ENCODE assay signal across 30 mouse cellular contexts in the genomic region with DNA sequence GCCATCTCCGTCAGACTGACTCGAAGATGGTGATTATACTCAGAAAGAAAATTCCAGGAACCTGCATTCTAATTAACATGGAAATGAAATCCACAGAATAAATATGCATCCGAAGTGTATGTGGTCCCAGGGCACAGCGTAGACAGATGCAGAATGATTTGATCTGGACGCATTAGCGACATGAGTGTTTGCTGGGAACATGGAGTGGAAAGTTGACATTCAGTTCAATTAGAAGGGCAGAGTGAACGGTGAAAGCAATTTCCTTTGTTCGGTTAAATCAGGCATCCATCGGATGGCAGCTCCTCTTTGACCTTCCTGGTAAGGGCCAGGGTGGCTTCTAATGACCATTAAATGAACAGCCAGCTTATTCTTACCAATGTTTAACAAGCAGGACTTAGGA.
DNase-seq lines count a peak whose midpoint lies in the region; ATAC-seq and TF ChIP-seq lines count a peak whose summit lies in the region.
"Had no signal": no experiment of that assay in that cellular context is flagged by ENCODE, and none has a peak within 500 bp of the region (broad histone marks: within the 10 kb centered on the region; RNA-seq: fewer than 3 reads in every experiment).

No protein-coding gene starts in this region.

- no peak overlapping the region for H3K9ac ChIP-seq in forebrain, embryonic 14.5 days (ENCODE audit: low read length)
- H3K9ac ChIP-seq in forebrain, embryonic 15.5 days (replicated peaks) = no peak overlapping the region
- H3K9ac ChIP-seq in midbrain, embryonic 12.5 days (replicated peaks) = no peak overlapping the region
- H3K9ac ChIP-seq in midbrain, postnatal 0 days (replicated peaks; ENCODE audit: low read length, poor library complexity, severe bottlenecking) = no peak overlapping the region
- H3K9ac ChIP-seq in midbrain, embryonic 15.5 days = no peak overlapping the region
- H3K9ac ChIP-seq: embryonic facial prominence, embryonic 12.5 days; heart, embryonic 15.5 days; kidney, embryonic 15.5 days; limb, embryonic 12.5 days; liver, embryonic 15.5 days; lung, embryonic 14.5 days; neural tube, embryonic 12.5 days had no signal

- H3K27me3 ChIP-seq in forebrain, embryonic 14.5 days (replicated peaks; ENCODE audit: control insufficient read depth, insufficient read depth, low read length) = no peaks in the 10 kb centered on the region
- no peaks in the 10 kb centered on the region for H3K27me3 ChIP-seq in forebrain, embryonic 15.5 days
- H3K27me3 ChIP-seq in midbrain, embryonic 12.5 days = no peaks in the 10 kb centered on the region
- no peaks in the 10 kb centered on the region for H3K27me3 ChIP-seq in midbrain, postnatal 0 days (ENCODE audit: insufficient read depth, low read length)
- H3K27me3 ChIP-seq in midbrain, embryonic 15.5 days (replicated peaks) = no peaks in the 10 kb centered on the region
- H3K27me3 ChIP-seq: embryonic facial prominence, embryonic 12.5 days; heart, embryonic 15.5 days; kidney, embryonic 15.5 days; limb, embryonic 12.5 days; liver, embryonic 15.5 days; neural tube, embryonic 12.5 days had no signal

- ATAC-seq in forebrain, embryonic 14.5 days = no peak
- no peak for ATAC-seq in forebrain, embryonic 15.5 days (replicated peaks)
- ATAC-seq in midbrain, embryonic 12.5 days (ENCODE audit: low FRiP score, low read depth) = no peak
- ATAC-seq in midbrain, postnatal 0 days (ENCODE audit: low FRiP score) = no peak
- ATAC-seq in midbrain, embryonic 15.5 days (replicated peaks) = no peak
- ATAC-seq: inflammation-experienced regulatory T-cells, adult 6 months had no signal

- no peaks in the 10 kb centered on the region for H3K9me3 ChIP-seq in forebrain, embryonic 14.5 days (replicated peaks; ENCODE audit: control insufficient read depth, low read length)
- H3K9me3 ChIP-seq in forebrain, embryonic 15.5 days = no peaks in the 10 kb centered on the region
- H3K9me3 ChIP-seq in midbrain, embryonic 12.5 days = no peaks in the 10 kb centered on the region
- H3K9me3 ChIP-seq in midbrain, postnatal 0 days (ENCODE audit: low read length) = no peaks in the 10 kb centered on the region
- no peaks in the 10 kb centered on the region for H3K9me3 ChIP-seq in midbrain, embryonic 15.5 days
- H3K9me3 ChIP-seq: embryonic facial prominence, embryonic 12.5 days; forebrain, embryonic 10.5 days; G1E; heart, embryonic 10.5 days; heart, embryonic 15.5 days; kidney, embryonic 15.5 days; limb, embryonic 12.5 days; liver, embryonic 15.5 days; neural tube, embryonic 12.5 days had no signal

- H3K4me2 ChIP-seq in forebrain, embryonic 14.5 days (ENCODE audit: low read length) = no peak overlapping the region
- H3K4me2 ChIP-seq in forebrain, embryonic 15.5 days (replicated peaks) = no peak overlapping the region
- H3K4me2 ChIP-seq in midbrain, embryonic 12.5 days (replicated peaks) = no peak overlapping the region
- no peak overlapping the region for H3K4me2 ChIP-seq in midbrain, postnatal 0 days (ENCODE audit: low read depth, low read length, poor library complexity, severe bottlenecking)
- no peak overlapping the region for H3K4me2 ChIP-seq in midbrain, embryonic 15.5 days
- H3K4me2 ChIP-seq: embryonic facial prominence, embryonic 12.5 days; heart, embryonic 15.5 days; kidney, embryonic 15.5 days; limb, embryonic 12.5 days; liver, embryonic 15.5 days; lung, embryonic 14.5 days; neural tube, embryonic 12.5 days had no signal

- no peak overlapping the region for H3K27ac ChIP-seq in forebrain, embryonic 14.5 days (ENCODE audit: low read depth, low read length)
- no peak overlapping the region for H3K27ac ChIP-seq in forebrain, embryonic 15.5 days (replicated peaks)
- peak overlapping the region; percentile 35 for H3K27ac ChIP-seq in midbrain, embryonic 12.5 days (replicated peaks)
- no peak overlapping the region for H3K27ac ChIP-seq in midbrain, postnatal 0 days (ENCODE audit: low read depth, low read length)
- H3K27ac ChIP-seq in midbrain, embryonic 15.5 days = peak overlapping the region; percentile 55
- H3K27ac ChIP-seq: embryonic facial prominence, embryonic 12.5 days; forebrain, embryonic 10.5 days; heart, embryonic 10.5 days; heart, embryonic 15.5 days; kidney, embryonic 15.5 days; left cerebral cortex, adult 2 months; limb, embryonic 12.5 days; liver, embryonic 15.5 days; neural tube, embryonic 12.5 days had no signal

- TF ChIP-seq CTCF in midbrain, postnatal 0 days (IDR thresholded peaks at IDR 0.05) = no peak

- DNase-seq in forebrain, embryonic 14.5 days (ENCODE audit: low spot score) = peak; percentile 17
- no peak for DNase-seq in midbrain, postnatal 0 days (ENCODE audit: low spot score)
- no peak for DNase-seq in urinary bladder, postnatal 14 days (ENCODE audit: low spot score)
- no peak for DNase-seq in embryo, embryonic 9.5 days (ENCODE audit: extremely low spot score)
- DNase-seq: adrenal gland, postnatal 10 days; cerebellum, adult 11 months; cerebellum, adult 9-10 months; cerebellum, postnatal 36 days; gastrocnemius, postnatal 14 days; kidney, adult 18-20 months; kidney, postnatal 25 days; lung, embryonic 14.5 days; lung, postnatal 14 days; right cerebral cortex, postnatal 14 days; thymus, postnatal 14 days had no signal

- 58% methylated on average over 9 of the region's 9 CpGs for WGBS in forebrain, embryonic 14.5 days
- 49% methylated on average over 9 of the region's 9 CpGs for WGBS in forebrain, embryonic 15.5 days
- WGBS in midbrain, embryonic 12.5 days = 56% methylated on average over 9 of the region's 9 CpGs
- WGBS in midbrain, postnatal 0 days = 56% methylated on average over 9 of the region's 9 CpGs
- 41% methylated on average over 9 of the region's 9 CpGs for WGBS in midbrain, embryonic 15.5 days

- H3K4me1 ChIP-seq in forebrain, embryonic 14.5 days (ENCODE audit: control insufficient read depth, insufficient read depth, low read length) = no peaks in the 10 kb centered on the region
- H3K4me1 ChIP-seq in forebrain, embryonic 15.5 days = no peaks in the 10 kb centered on the region
- no peaks in the 10 kb centered on the region for H3K4me1 ChIP-seq in midbrain, embryonic 12.5 days
- H3K4me1 ChIP-seq in midbrain, postnatal 0 days (ENCODE audit: insufficient read depth, low read length) = no peaks in the 10 kb centered on the region
- peaks cover 9% of the 10 kb centered on the region; the same call in 1 of the 2 replicates for H3K4me1 ChIP-seq in midbrain, embryonic 15.5 days
- H3K4me1 ChIP-seq: embryonic facial prominence, embryonic 12.5 days; heart, embryonic 10.5 days; heart, embryonic 15.5 days; kidney, embryonic 15.5 days; limb, embryonic 12.5 days; neural tube, embryonic 12.5 days had no signal

- H3K36me3 ChIP-seq in forebrain, embryonic 14.5 days (ENCODE audit: control insufficient read depth, insufficient read depth, low read length) = no peaks in the 10 kb centered on the region
- H3K36me3 ChIP-seq in forebrain, embryonic 15.5 days = no peaks in the 10 kb centered on the region
- H3K36me3 ChIP-seq in midbrain, embryonic 12.5 days = no peaks in the 10 kb centered on the region
- H3K36me3 ChIP-seq in midbrain, postnatal 0 days (ENCODE audit: insufficient read depth, low read length) = no peaks in the 10 kb centered on the region
- H3K36me3 ChIP-seq in midbrain, embryonic 15.5 days (replicated peaks) = no peaks in the 10 kb centered on the region
- H3K36me3 ChIP-seq: embryonic facial prominence, embryonic 12.5 days; forebrain, embryonic 10.5 days; G1E; heart, embryonic 10.5 days; heart, embryonic 15.5 days; kidney, embryonic 15.5 days; limb, embryonic 12.5 days; liver, embryonic 15.5 days; neural tube, embryonic 12.5 days had no signal

- no peak overlapping the region for H3K4me3 ChIP-seq in forebrain, embryonic 14.5 days (ENCODE audit: low read depth, low read length)
- no peak overlapping the region for H3K4me3 ChIP-seq in forebrain, embryonic 15.5 days
- H3K4me3 ChIP-seq in midbrain, embryonic 12.5 days = no peak overlapping the region
- H3K4me3 ChIP-seq in midbrain, postnatal 0 days (ENCODE audit: low read depth, low read length) = no peak overlapping the region
- no peak overlapping the region for H3K4me3 ChIP-seq in midbrain, embryonic 15.5 days
- H3K4me3 ChIP-seq: embryonic facial prominence, embryonic 12.5 days; forebrain, embryonic 10.5 days; heart, embryonic 10.5 days; heart, embryonic 15.5 days; kidney, embryonic 15.5 days; left cerebral cortex, adult 2 months; limb, embryonic 12.5 days; liver, embryonic 15.5 days; myocyte; neural tube, embryonic 12.5 days had no signal

Comparison
In these comparisons a context has a peak if more than half of its experiments do, and no peak if none do; other contexts are left out.
1. H3K27ac ChIP-seq: peak in midbrain, embryonic 12.5 days (single experiment) and midbrain, embryonic 15.5 days (single experiment); none in forebrain, embryonic 14.5 days (single experiment), forebrain, embryonic 15.5 days (single experiment) and midbrain, postnatal 0 days (single experiment).